Mouse (Mus musculus): Measurements from ENCODE around the gene Igf1r. TPM values are rescaled to one million over a fixed set of nuclear protein-coding genes. Genes with fewer than 3 reads are reported as not detected.

Gene Igf1r
- total RNA-seq, 4 experiments from 2014 or later = 81.3 to 138 (median 103) TPM

- DNase-seq = no peak
Measured at GRCm38 (mm10) chr7:68182773-68183172, 230.1 kb downstream of the Igf1r start.

- DNase-seq = no peak
Measured at GRCm38 (mm10) chr7:68183421-68183820, 230.8 kb downstream of the Igf1r start.

GRCm38 (mm10) chr7:68189211-68189610 lies 236.6 kb downstream of the Igf1r start:
- DNase-seq = no peak

- DNase-seq = no peak
Measured at GRCm38 (mm10) chr7:68189691-68190456, 237.2 kb downstream of the Igf1r start.

- no peak for DNase-seq
Measured at GRCm38 (mm10) chr7:68193958-68194695, 241.5 kb downstream of the Igf1r start.

- DNase-seq = no peak
Measured at GRCm38 (mm10) chr7:68199609-68200008, 247.0 kb downstream of the Igf1r start.

GRCm38 (mm10) chr7:68205776-68206427 lies 253.3 kb downstream of the Igf1r start:
- DNase-seq = no peak

- no peak for DNase-seq
Measured at GRCm38 (mm10) chr7:68209039-68209438, 256.4 kb downstream of the Igf1r start.

- DNase-seq = no peak
Measured at GRCm38 (mm10) chr7:68210417-68210816, 257.8 kb downstream of the Igf1r start.

- no peak for DNase-seq
Measured at GRCm38 (mm10) chr7:68211883-68212282, 259.3 kb downstream of the Igf1r start.

- DNase-seq = no peak
Measured at GRCm38 (mm10) chr7:68213842-68214241, 261.2 kb downstream of the Igf1r start.

- no peak for DNase-seq
Measured at GRCm38 (mm10) chr7:68215522-68216070, 263.0 kb downstream of the Igf1r start.

- DNase-seq = no peak
Measured at GRCm38 (mm10) chr7:68218879-68219278, 266.3 kb downstream of the Igf1r start.

GRCm38 (mm10) chr7:68221677-68222230 lies 269.1 kb downstream of the Igf1r start:
- DNase-seq = no peak

- no peak for DNase-seq
Measured at GRCm38 (mm10) chr7:68223356-68223808, 270.8 kb downstream of the Igf1r start.

- DNase-seq = no peak
Measured at GRCm38 (mm10) chr7:68224006-68224405, 271.4 kb downstream of the Igf1r start.

- no peak for DNase-seq
Measured at GRCm38 (mm10) chr7:68225427-68226054, 272.9 kb downstream of the Igf1r start.

- no peak for DNase-seq
Measured at GRCm38 (mm10) chr7:68227021-68227420, 274.4 kb downstream of the Igf1r start.

GRCm38 (mm10) chr7:68227621-68228020 lies 275.0 kb downstream of the Igf1r start:
- no peak for DNase-seq

GRCm38 (mm10) chr7:68228491-68228890 lies 275.9 kb downstream of the Igf1r start:
- no peak for DNase-seq

GRCm38 (mm10) chr7:68230831-68231230 lies 278.2 kb downstream of the Igf1r start:
- no peak for DNase-seq

- no peak for DNase-seq
Measured at GRCm38 (mm10) chr7:68232521-68232920, 279.9 kb downstream of the Igf1r start.

Data from adrenal gland, adult 8-10 months (tissue).